Mouse (Mus musculus): Measurements from ENCODE around the gene Copb2. TPM values are rescaled to one million over a fixed set of nuclear protein-coding genes. Genes with fewer than 3 reads are reported as not detected.

Copb2 gene
- polyA plus RNA-seq, 1 experiment: 224 TPM

DNA sequence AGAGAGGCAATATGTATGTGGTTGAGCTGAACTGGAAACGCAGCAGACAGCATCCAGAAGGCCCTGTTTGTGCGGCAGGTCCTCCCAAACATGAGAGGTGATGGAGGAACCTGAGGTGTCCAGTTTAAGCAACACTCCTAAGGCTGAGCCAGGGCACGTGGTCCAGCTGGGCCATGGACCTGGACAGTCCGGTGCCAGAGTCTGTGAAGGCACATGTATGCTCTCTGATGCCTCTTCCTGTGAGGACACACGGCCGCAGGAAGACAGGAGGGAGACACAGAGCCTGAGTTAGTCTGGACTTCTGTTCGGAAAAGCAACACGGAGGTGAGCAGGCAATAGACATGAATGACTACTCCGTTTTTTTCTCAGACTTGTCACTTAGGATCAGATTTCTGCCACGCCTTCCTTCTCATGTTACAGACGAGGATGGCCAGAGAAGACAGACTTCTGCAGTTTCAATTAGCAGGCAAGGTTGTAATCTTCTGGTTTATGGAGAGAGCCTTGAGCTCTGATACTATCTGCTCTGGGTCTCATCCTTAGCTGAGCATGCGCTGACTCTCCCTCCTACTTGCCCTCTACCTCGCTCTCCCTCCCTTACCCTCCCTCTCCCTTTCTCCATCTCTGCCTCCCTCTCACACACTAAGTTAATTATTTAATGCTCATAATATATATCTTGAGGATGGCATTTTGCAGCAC, 25.4 kb upstream of the Copb2 start:
- H3K27ac ChIP-seq (ENCODE audit: insufficient read depth, low read length): no peak overlapping the region
- TF ChIP-seq POLR2A (IDR thresholded peaks at IDR 0.05; ENCODE audit: low read depth, low read length): no peak
- TF ChIP-seq CTCF (IDR thresholded peaks at IDR 0.05; ENCODE audit: borderline replicate concordance, insufficient read depth, low read length): no peak
- no peaks in the 10 kb centered on the region for H3K4me1 ChIP-seq (ENCODE audit: control insufficient read depth, insufficient read depth, low read length)
- no peak overlapping the region for H3K4me3 ChIP-seq (ENCODE audit: insufficient read depth, low read length)

DNA sequence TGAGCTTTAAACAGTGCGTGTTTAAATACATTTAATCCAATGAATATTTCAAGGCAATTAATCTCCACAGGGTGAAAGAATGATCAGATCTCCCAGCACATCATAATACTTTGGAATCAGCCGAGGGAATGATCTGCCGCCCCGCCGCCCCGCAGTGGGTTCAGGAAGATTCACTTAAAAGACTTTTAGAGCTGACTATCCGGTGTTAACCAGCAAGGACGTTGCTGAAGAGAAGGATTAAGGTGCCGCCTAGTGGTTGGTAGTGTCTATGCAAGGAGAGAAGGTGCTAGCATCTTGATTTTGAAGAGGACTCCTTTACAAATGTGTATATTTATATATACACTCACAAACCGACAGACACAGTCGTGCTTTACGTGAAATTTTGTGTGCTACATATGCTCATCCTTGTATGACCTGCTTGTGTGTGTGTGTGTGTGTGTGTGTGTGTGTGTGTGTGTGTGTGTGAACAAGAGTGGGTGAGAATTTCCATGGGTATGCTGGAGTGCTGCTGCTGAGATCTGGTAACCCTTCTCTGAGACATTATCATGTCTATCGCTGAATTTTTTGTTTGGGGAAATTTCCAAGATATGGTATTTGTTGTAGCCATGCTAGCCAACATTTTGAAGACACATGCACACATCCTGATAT, 24.7 kb upstream of the Copb2 start:
- Histone ChIP-seq H3K4me1 (ENCODE audit: control insufficient read depth, insufficient read depth, low read length) (no peaks in the 10 kb centered on the region), H3K27ac (ENCODE audit: insufficient read depth, low read length) (no peak overlapping the region), H3K4me3 (ENCODE audit: insufficient read depth, low read length) (no peak overlapping the region)
- no peak for TF ChIP-seq POLR2A (IDR thresholded peaks at IDR 0.05; ENCODE audit: low read depth, low read length)
- no peak; the same call in 1 of the 2 replicates for TF ChIP-seq CTCF (IDR thresholded peaks at IDR 0.05; ENCODE audit: borderline replicate concordance, insufficient read depth, low read length)

DNA sequence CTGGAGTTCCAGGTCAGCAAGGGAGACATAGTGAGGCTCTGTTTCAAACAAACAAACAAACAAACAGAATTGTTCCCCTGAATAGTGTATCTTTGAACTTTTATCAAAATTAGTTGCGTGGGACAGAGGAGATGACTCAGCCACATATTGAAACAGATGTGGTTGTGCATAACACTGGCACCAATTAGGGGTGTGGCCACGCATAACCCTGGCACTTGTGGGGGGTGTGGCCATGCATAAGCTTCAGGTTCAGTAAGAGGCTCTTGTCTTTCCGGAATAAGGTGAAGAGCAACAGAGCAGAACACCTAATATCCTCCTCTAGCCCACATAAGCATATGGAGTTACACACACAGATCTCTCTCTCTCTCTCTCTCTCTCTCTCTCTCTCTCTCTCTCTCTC, 19.5 kb upstream of the Copb2 start:
- H3K4me1 ChIP-seq (ENCODE audit: control insufficient read depth, insufficient read depth, low read length): no peaks in the 10 kb centered on the region
- H3K27ac ChIP-seq (ENCODE audit: insufficient read depth, low read length): no peak overlapping the region
- H3K4me3 ChIP-seq (ENCODE audit: insufficient read depth, low read length): no peak overlapping the region
- TF ChIP-seq CTCF (IDR thresholded peaks at IDR 0.05; ENCODE audit: borderline replicate concordance, insufficient read depth, low read length) (no peak), POLR2A (IDR thresholded peaks at IDR 0.05; ENCODE audit: low read depth, low read length) (no peak)

DNA sequence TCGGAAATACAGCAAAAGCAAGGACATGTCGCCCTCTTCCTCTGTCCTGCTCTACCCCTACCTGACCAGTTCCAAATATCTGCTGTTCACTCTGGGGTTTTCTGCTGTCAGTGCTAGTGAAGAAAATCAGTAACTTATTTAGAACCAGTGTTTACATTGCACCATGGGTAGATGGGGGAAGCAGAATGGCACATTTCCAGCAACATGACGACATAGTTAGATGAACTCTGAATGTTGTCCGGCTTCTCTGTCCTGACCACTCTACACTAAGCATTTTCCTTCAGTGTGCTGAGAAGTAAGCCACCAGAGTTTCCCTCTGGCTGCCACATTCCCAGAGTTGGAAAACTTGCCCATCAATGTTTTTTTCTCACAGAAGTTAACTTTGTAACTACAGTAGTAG, 20.3 kb downstream of the Copb2 start:
- Histone ChIP-seq H3K4me3 (ENCODE audit: insufficient read depth, low read length) (no peak overlapping the region), H3K4me1 (ENCODE audit: control insufficient read depth, insufficient read depth, low read length) (peaks cover 2% of the 10 kb centered on the region; the same call in 1 of the 2 replicates), H3K27ac (ENCODE audit: insufficient read depth, low read length) (no peak overlapping the region)
- TF ChIP-seq POLR2A (IDR thresholded peaks at IDR 0.05; ENCODE audit: low read depth, low read length) (no peak), CTCF (IDR thresholded peaks at IDR 0.05; ENCODE audit: borderline replicate concordance, insufficient read depth, low read length) (no peak)

DNA sequence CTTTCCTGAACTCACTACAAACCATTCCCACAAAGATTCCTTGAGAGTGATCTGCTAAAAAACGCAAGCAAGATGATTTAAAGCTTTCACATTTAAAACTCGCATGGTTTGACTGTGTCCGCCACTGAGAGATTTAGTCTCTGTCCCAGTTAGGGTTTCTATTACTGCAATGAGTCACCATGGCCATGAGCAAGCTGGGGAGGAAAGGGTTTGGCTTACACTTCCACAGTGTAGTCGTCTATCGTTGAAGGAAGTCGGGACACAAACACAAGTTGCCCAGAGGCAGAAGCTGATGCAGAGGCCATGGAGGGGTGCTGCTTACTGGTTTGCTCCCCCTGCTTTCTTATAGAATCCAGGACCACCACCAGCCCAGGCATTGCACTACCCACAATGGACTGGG, 36.6 kb downstream of the Copb2 start:
- Histone ChIP-seq H3K27ac (ENCODE audit: insufficient read depth, low read length) (no peak overlapping the region), H3K4me3 (ENCODE audit: insufficient read depth, low read length) (peak overlapping the region; percentile 90; the same call in 1 of the 2 replicates), H3K4me1 (ENCODE audit: control insufficient read depth, insufficient read depth, low read length) (peaks cover 7% of the 10 kb centered on the region)
- no peak for TF ChIP-seq POLR2A (IDR thresholded peaks at IDR 0.05; ENCODE audit: low read depth, low read length)

DNA sequence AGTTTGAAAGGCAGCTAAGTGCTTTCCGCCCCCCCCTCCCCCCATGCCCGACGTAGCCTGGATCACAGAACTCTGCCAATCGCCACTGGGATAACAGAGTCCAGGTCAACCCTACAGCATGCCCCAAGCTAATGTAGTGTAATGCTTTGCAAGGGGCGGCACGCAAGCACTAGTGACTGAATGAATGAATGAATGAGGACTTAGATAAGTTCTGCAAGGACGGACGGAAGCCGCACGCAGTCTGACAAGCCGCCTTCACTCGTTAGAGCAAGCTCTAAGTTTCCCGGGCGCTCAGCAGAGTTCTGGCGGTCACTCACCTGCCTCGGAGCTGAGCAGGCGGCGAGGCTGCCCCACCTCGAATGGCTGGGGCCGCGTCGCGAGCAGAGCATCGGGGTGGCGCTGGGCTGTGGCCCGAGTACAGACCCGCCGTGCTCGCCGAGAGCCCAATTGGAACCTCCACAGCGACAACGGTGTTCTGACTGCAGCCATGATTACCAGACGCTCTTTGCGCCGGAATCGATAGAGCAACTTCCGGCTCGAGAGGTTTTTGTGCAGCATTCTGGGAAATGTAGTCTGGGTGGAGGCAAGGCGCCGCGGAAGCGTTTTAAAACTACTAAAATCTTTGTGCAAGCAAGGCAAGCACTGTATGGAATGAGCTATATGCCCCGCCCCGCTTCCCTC, 37.8 kb downstream of the Copb2 start, which contains the start of gene Mrps22:
TSS of gene Mrps22 (minus strand) at position 505 of the 681 bp plus-strand sequence.
- peaks cover 7% of the 10 kb centered on the region for H3K4me1 ChIP-seq (ENCODE audit: control insufficient read depth, insufficient read depth, low read length)
- TF ChIP-seq POLR2A (IDR thresholded peaks at IDR 0.05; ENCODE audit: low read depth, low read length) (peak; percentile 87), CTCF (IDR thresholded peaks at IDR 0.05; ENCODE audit: borderline replicate concordance, insufficient read depth, low read length) (no peak)
- H3K27ac ChIP-seq (ENCODE audit: insufficient read depth, low read length): no peak within 1 kb of the TSS
- peak within 1 kb of the TSS; percentile 90 for H3K4me3 ChIP-seq (ENCODE audit: insufficient read depth, low read length)

DNA sequence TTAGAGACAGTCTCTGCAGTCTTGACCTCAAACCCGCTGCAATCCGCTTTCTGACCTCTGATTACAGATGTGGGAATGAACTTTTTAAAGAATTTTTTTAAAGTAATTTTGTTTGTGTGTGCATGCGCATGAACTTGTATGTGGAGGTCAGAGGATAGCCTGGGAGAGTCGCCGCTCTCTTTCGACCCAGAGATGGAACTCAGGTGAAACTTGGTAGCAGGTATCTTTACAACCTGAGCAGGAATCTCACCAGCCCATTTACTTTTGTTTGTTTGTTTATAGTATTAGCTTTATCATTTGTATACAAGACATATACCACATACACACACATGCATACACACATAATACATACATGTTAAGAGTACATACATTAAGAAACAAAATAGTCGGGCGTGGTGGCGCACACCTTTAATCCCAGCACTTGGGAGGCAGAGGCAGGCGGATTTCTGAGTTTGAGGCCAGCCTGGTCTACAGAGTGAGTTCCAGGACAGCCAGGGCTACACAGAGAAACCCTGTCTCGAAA, 38.4 kb downstream of the Copb2 start:
- TF ChIP-seq CTCF (IDR thresholded peaks at IDR 0.05; ENCODE audit: borderline replicate concordance, insufficient read depth, low read length) (no peak), POLR2A (IDR thresholded peaks at IDR 0.05; ENCODE audit: low read depth, low read length) (no peak)
- Histone ChIP-seq H3K4me3 (ENCODE audit: insufficient read depth, low read length) (0 out of 2 replicates have a peak overlapping the region, but pooled peaks have one; percentile 3), H3K4me1 (ENCODE audit: control insufficient read depth, insufficient read depth, low read length) (peaks cover 7% of the 10 kb centered on the region), H3K27ac (ENCODE audit: insufficient read depth, low read length) (no peak overlapping the region)

DNA sequence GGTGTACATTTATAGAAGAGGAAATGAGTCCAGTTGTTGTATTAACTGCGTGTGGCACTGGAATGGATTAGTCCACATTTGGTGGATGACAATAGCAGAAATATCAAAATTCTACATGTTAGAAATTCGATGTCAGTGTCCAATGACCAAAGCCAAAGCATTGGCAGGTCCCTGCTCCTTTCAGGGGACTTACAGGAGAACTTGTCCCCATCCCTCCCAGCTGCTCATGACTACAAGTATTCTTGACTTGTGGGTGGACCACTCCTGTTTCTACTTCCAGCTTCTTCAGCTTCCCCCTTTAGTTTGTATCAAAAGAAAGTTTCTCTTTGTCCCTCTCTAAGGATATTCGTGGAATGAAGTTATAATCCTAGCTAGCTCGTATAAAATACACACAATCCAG, 41.4 kb downstream of the Copb2 start:
- TF ChIP-seq CTCF (IDR thresholded peaks at IDR 0.05; ENCODE audit: borderline replicate concordance, insufficient read depth, low read length): no peak
- TF ChIP-seq POLR2A (IDR thresholded peaks at IDR 0.05; ENCODE audit: low read depth, low read length): no peak
- peaks cover 7% of the 10 kb centered on the region for H3K4me1 ChIP-seq (ENCODE audit: control insufficient read depth, insufficient read depth, low read length)
- no peak overlapping the region for H3K4me3 ChIP-seq (ENCODE audit: insufficient read depth, low read length)
- no peak overlapping the region for H3K27ac ChIP-seq (ENCODE audit: insufficient read depth, low read length)

DNA sequence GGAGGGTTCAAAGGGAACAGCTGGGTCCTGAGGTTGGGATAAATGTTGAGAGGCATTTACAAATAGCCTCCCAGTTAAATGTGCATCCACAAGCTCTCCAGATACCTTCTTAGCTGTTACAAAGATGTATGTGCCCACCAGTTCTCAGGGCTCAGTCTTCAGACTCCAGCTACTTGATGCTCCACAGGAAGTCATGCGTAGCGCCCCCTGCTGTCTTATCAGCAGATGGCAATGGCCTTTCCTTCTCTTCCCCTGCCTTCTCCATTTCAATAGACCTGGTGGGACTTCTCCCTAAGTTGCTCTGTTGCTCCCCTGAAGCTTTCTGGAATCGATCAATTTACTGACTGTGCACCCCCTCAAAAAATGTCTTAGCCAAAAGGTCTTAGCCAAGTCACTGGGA, 65.0 kb downstream of the Copb2 start:
- TF ChIP-seq POLR2A (IDR thresholded peaks at IDR 0.05; ENCODE audit: low read depth, low read length) (no peak), CTCF (IDR thresholded peaks at IDR 0.05; ENCODE audit: borderline replicate concordance, insufficient read depth, low read length) (no peak; the same call in 1 of the 2 replicates)
- Histone ChIP-seq H3K4me3 (ENCODE audit: insufficient read depth, low read length) (no peak overlapping the region), H3K27ac (ENCODE audit: insufficient read depth, low read length) (no peak overlapping the region), H3K4me1 (ENCODE audit: control insufficient read depth, insufficient read depth, low read length) (no peaks in the 10 kb centered on the region)

All from embryonic fibroblast, embryonic 13.5 days (primary cell).